Mouse (Mus musculus) frontal cortex, postnatal 14 days (tissue): ENCODE results near the gene Ppargc1a.

ENCODE experiments used
- DNase-seq, 2 experiments: peaks; one replicate each; pipeline ENCODE4 v3.0.0; 2022; ENCODE audit warnings: low spot score in 2 of 2

The Ppargc1a gene

DNA sequence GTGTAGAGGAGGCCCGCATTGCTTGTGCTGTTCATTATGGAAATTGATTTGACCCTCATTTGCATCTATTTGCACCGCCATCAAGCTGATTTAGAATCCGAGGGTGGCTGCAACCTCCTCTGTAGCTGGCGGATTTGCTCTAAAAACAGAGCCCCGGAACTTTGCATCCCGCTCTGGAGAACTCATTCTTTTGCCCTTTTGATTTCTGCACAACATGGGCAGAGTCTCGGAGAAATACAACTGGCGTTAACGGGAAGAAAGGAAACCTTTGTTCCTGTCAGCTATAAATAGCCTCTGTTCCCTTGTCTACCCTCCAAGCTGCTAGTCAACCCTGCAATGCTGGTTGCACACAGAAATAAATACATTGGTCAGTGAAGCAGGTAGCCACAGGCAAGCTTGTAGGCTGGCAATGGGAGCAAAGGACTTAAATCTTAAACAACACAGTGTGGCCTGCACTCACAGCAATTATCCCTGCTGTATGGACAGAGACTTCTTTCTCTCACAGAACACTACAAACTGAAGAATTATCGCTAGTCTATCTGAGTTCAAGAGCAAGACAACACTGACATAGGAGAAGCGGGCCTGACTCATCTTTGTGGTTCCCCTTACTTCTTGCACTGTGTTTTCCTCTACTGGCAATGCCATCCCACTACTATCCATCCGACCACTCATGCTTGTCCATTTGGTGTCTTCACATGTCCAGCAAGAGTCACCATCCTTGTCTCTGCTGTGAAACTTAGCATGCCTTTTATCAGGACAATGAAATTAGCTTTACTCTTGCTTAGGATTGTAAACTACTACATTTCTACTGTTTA lies 155.0 kb downstream of the Ppargc1a start:
- no peak for DNase-seq

- DNase-seq = no peak
These were observed 157.5 kb downstream of the Ppargc1a start for GRCm38 (mm10) chr5:51410006-51410405.

- DNase-seq = no peak
These were observed 161.1 kb downstream of the Ppargc1a start for GRCm38 (mm10) chr5:51406406-51406805.
